Mouse (Mus musculus): ENCODE results near the gene Ccdc162.
A peak's percentile ranks its signal among the peaks of the same experiment; 100 is the strongest.

Ccdc162 gene

GRCm38 (mm10) chr10:41537983-41538330 lies 178.5 kb downstream of the Ccdc162 start:
- DNase-seq (ENCODE audit: low spot score): no peak

- no peak for DNase-seq (ENCODE audit: low spot score)
These were observed 179.0 kb downstream of the Ccdc162 start for GRCm38 (mm10) chr10:41537226-41537982.

GRCm38 (mm10) chr10:41536714-41537113 lies 179.7 kb downstream of the Ccdc162 start:
- no peak for DNase-seq (ENCODE audit: low spot score)

GRCm38 (mm10) chr10:41535991-41536390 lies 180.4 kb downstream of the Ccdc162 start:
- no peak for DNase-seq (ENCODE audit: low spot score)

- DNase-seq (ENCODE audit: low spot score): no peak
These were observed 186.5 kb downstream of the Ccdc162 start for GRCm38 (mm10) chr10:41529972-41530371.

- DNase-seq (ENCODE audit: low spot score): no peak
These were observed 190.7 kb downstream of the Ccdc162 start for GRCm38 (mm10) chr10:41525696-41526095.

GRCm38 (mm10) chr10:41523386-41523785 lies 193.0 kb downstream of the Ccdc162 start:
- no peak for DNase-seq (ENCODE audit: low spot score)

- DNase-seq (ENCODE audit: low spot score): no peak
These were observed 196.1 kb downstream of the Ccdc162 start for GRCm38 (mm10) chr10:41520410-41520673.

GRCm38 (mm10) chr10:41519640-41520409 lies 196.6 kb downstream of the Ccdc162 start:
- DNase-seq (ENCODE audit: low spot score): peak; percentile 45

GRCm38 (mm10) chr10:41518981-41519618 lies 197.3 kb downstream of the Ccdc162 start, which contains the start of gene Cd164:
Cd164 (plus strand) TSS chr10:41519414.
- DNase-seq (ENCODE audit: low spot score): peak; percentile 89

- DNase-seq (ENCODE audit: low spot score): peak; percentile 84
These were observed 197.9 kb downstream of the Ccdc162 start for GRCm38 (mm10) chr10:41518508-41518980.

- DNase-seq (ENCODE audit: low spot score): no peak
These were observed 201.5 kb downstream of the Ccdc162 start for GRCm38 (mm10) chr10:41514921-41515320.

- no peak for DNase-seq (ENCODE audit: low spot score)
These were observed 202.1 kb downstream of the Ccdc162 start for GRCm38 (mm10) chr10:41514301-41514700.

GRCm38 (mm10) chr10:41509160-41509559 lies 207.3 kb downstream of the Ccdc162 start:
- no peak for DNase-seq (ENCODE audit: low spot score)

- peak; percentile 85 for DNase-seq (ENCODE audit: low spot score)
These were observed 211.0 kb downstream of the Ccdc162 start for GRCm38 (mm10) chr10:41505446-41505845.

- DNase-seq (ENCODE audit: low spot score): no peak
These were observed 211.4 kb downstream of the Ccdc162 start for GRCm38 (mm10) chr10:41504996-41505395.

GRCm38 (mm10) chr10:41500941-41501340 lies 215.5 kb downstream of the Ccdc162 start:
- peak; percentile 45 for DNase-seq (ENCODE audit: low spot score)

- DNase-seq (ENCODE audit: low spot score): no peak
These were observed 225.3 kb downstream of the Ccdc162 start for GRCm38 (mm10) chr10:41491111-41491510.

- DNase-seq (ENCODE audit: low spot score): no peak
These were observed 225.9 kb downstream of the Ccdc162 start for GRCm38 (mm10) chr10:41490518-41490873.

GRCm38 (mm10) chr10:41489708-41490517 lies 226.5 kb downstream of the Ccdc162 start, which contains the start of the genes Smpd2 and Ppil6:
Smpd2 (minus strand) TSS chr10:41490369.
Ppil6 (plus strand) TSS chr10:41490439.
- peak; percentile 96 for DNase-seq (ENCODE audit: low spot score)

- no peak for DNase-seq (ENCODE audit: low spot score)
These were observed 227.1 kb downstream of the Ccdc162 start for GRCm38 (mm10) chr10:41489294-41489693.

GRCm38 (mm10) chr10:41488877-41489276 lies 227.6 kb downstream of the Ccdc162 start:
- DNase-seq (ENCODE audit: low spot score): no peak

Measured in lung, postnatal 25 days (tissue).